ENCODE assay signal across 22 mouse cellular contexts in genomic region chr12:117235114-117235513, GRCm38 (mm10).
DNase-seq lines count a peak whose midpoint lies in the region; ATAC-seq lines count a peak whose summit lies in the region.
"Had no signal": no experiment of that assay in that cellular context is flagged by ENCODE, and none has a peak within 500 bp of the region (broad histone marks: within the 10 kb centered on the region; RNA-seq: fewer than 3 reads in every experiment).

No protein-coding gene starts in this region.

- peaks cover 9% of the 10 kb centered on the region; the same call in 1 of the 2 replicates for H3K4me1 ChIP-seq in hindbrain, embryonic 12.5 days
- no peaks in the 10 kb centered on the region for H3K4me1 ChIP-seq in hindbrain, embryonic 16.5 days (ENCODE audit: control insufficient read depth, insufficient read depth, low read depth, low read length)
- H3K4me1 ChIP-seq in neural tube, embryonic 11.5 days (ENCODE audit: control insufficient read depth, insufficient read depth, low read length) = no peaks in the 10 kb centered on the region
- no peaks in the 10 kb centered on the region for H3K4me1 ChIP-seq in neural tube, embryonic 15.5 days
- peaks cover 6% of the 10 kb centered on the region for H3K4me1 ChIP-seq in midbrain, embryonic 15.5 days
- H3K4me1 ChIP-seq: heart, embryonic 10.5 days; intestine, embryonic 15.5 days had no signal

- no peaks in the 10 kb centered on the region for H3K9me3 ChIP-seq in hindbrain, embryonic 12.5 days (replicated peaks)
- H3K9me3 ChIP-seq in hindbrain, embryonic 16.5 days (ENCODE audit: control insufficient read depth, low read length) = no peaks in the 10 kb centered on the region
- no peaks in the 10 kb centered on the region for H3K9me3 ChIP-seq in neural tube, embryonic 11.5 days (ENCODE audit: control insufficient read depth, low read length)
- H3K9me3 ChIP-seq in neural tube, embryonic 15.5 days (replicated peaks) = no peaks in the 10 kb centered on the region
- no peaks in the 10 kb centered on the region for H3K9me3 ChIP-seq in midbrain, embryonic 15.5 days
- H3K9me3 ChIP-seq: embryonic facial prominence, embryonic 10.5 days; forebrain, embryonic 15.5 days; heart, embryonic 10.5 days; intestine, embryonic 15.5 days had no signal

- DNase-seq in embryo, embryonic 10.5 days (ENCODE audit: low spot score) = peak; percentile 24
- no peak for DNase-seq in embryo, embryonic 11 days
- DNase-seq in neural tube, embryonic 11.5 days (ENCODE audit: low spot score) = no peak
- no peak for DNase-seq in thymus, postnatal 0 days (ENCODE audit: low spot score)
- DNase-seq: adrenal gland, postnatal 10 days; B cell, adult 2 months; cerebellum, adult 11-12 months; cerebellum, adult 9-10 months; cerebellum, postnatal 25 days; heart, adult 18-20 months; heart, postnatal 10 days; heart, postnatal 4 days had no signal

- no peak overlapping the region for H3K27ac ChIP-seq in hindbrain, embryonic 12.5 days
- H3K27ac ChIP-seq in hindbrain, embryonic 16.5 days (ENCODE audit: low read depth, low read length) = no peak overlapping the region
- H3K27ac ChIP-seq in neural tube, embryonic 11.5 days (ENCODE audit: low read depth, low read length) = no peak overlapping the region
- H3K27ac ChIP-seq in neural tube, embryonic 15.5 days (replicated peaks) = no peak overlapping the region
- peak overlapping the region; percentile 31 for H3K27ac ChIP-seq in midbrain, embryonic 15.5 days
- H3K27ac ChIP-seq: embryonic facial prominence, embryonic 10.5 days; forebrain, embryonic 15.5 days; heart, embryonic 10.5 days; intestine, embryonic 15.5 days had no signal

- no peak overlapping the region for H3K4me3 ChIP-seq in hindbrain, embryonic 12.5 days
- no peak overlapping the region for H3K4me3 ChIP-seq in hindbrain, embryonic 16.5 days (ENCODE audit: low read length)
- no peak overlapping the region for H3K4me3 ChIP-seq in neural tube, embryonic 11.5 days (ENCODE audit: low read depth, low read length)
- H3K4me3 ChIP-seq in neural tube, embryonic 15.5 days (replicated peaks) = no peak overlapping the region
- H3K4me3 ChIP-seq in midbrain, embryonic 15.5 days = no peak overlapping the region
- H3K4me3 ChIP-seq: embryonic facial prominence, embryonic 10.5 days; forebrain, embryonic 15.5 days; heart, embryonic 10.5 days; intestine, embryonic 15.5 days had no signal

- H3K27me3 ChIP-seq in hindbrain, embryonic 12.5 days = no peaks in the 10 kb centered on the region
- no peaks in the 10 kb centered on the region for H3K27me3 ChIP-seq in hindbrain, embryonic 16.5 days (replicated peaks; ENCODE audit: control insufficient read depth, insufficient read depth, low read length)
- H3K27me3 ChIP-seq in neural tube, embryonic 11.5 days (ENCODE audit: control insufficient read depth, insufficient read depth, low read length) = no peaks in the 10 kb centered on the region
- H3K27me3 ChIP-seq in neural tube, embryonic 15.5 days (replicated peaks) = no peaks in the 10 kb centered on the region
- no peaks in the 10 kb centered on the region for H3K27me3 ChIP-seq in midbrain, embryonic 15.5 days (replicated peaks)
- H3K27me3 ChIP-seq: forebrain, embryonic 15.5 days; intestine, embryonic 15.5 days had no signal

- H3K4me2 ChIP-seq in hindbrain, embryonic 12.5 days (replicated peaks) = no peak overlapping the region
- no peak overlapping the region for H3K4me2 ChIP-seq in hindbrain, embryonic 16.5 days (ENCODE audit: low read length)
- H3K4me2 ChIP-seq in neural tube, embryonic 11.5 days (ENCODE audit: low read depth) = no peak overlapping the region
- H3K4me2 ChIP-seq in neural tube, embryonic 15.5 days = no peak overlapping the region
- no peak overlapping the region for H3K4me2 ChIP-seq in midbrain, embryonic 15.5 days
- H3K4me2 ChIP-seq: forebrain, embryonic 15.5 days; intestine, embryonic 15.5 days had no signal

- peaks cover 53% of the 10 kb centered on the region for H3K36me3 ChIP-seq in hindbrain, embryonic 12.5 days
- peaks cover 3% of the 10 kb centered on the region; the same call in 1 of the 2 replicates for H3K36me3 ChIP-seq in hindbrain, embryonic 16.5 days (ENCODE audit: control insufficient read depth, insufficient read depth, low read length)
- H3K36me3 ChIP-seq in neural tube, embryonic 11.5 days (ENCODE audit: control insufficient read depth, insufficient read depth, low read length) = peaks cover 5% of the 10 kb centered on the region
- H3K36me3 ChIP-seq in neural tube, embryonic 15.5 days = peaks cover 6% of the 10 kb centered on the region; the same call in 1 of the 2 replicates
- peaks cover 34% of the 10 kb centered on the region; the same call in 1 of the 2 replicates for H3K36me3 ChIP-seq in midbrain, embryonic 15.5 days (replicated peaks)
- H3K36me3 ChIP-seq: heart, embryonic 10.5 days; intestine, embryonic 15.5 days had no signal

- ATAC-seq in hindbrain, embryonic 12.5 days (ENCODE audit: low FRiP score) = peak; percentile 55
- ATAC-seq in hindbrain, embryonic 16.5 days = no peak
- 0 out of 2 replicates have a peak, but pooled peaks have one; percentile 20 for ATAC-seq in neural tube, embryonic 11.5 days (ENCODE audit: insufficient read depth, low FRiP score, low TSS enrichment)
- ATAC-seq in neural tube, embryonic 15.5 days (ENCODE audit: low FRiP score) = no peak
- ATAC-seq in midbrain, embryonic 15.5 days (replicated peaks) = no peak
- ATAC-seq: CD4-positive, CD25-positive, alpha-beta regulatory T cell, adult 4 months; forebrain, embryonic 15.5 days; intestine, embryonic 15.5 days; Patski had no signal

- no peak overlapping the region for H3K9ac ChIP-seq in hindbrain, embryonic 12.5 days
- no peak overlapping the region for H3K9ac ChIP-seq in hindbrain, embryonic 16.5 days (ENCODE audit: low read depth, low read length)
- no peak overlapping the region for H3K9ac ChIP-seq in neural tube, embryonic 11.5 days (ENCODE audit: low read length)
- no peak overlapping the region for H3K9ac ChIP-seq in neural tube, embryonic 15.5 days (replicated peaks)
- H3K9ac ChIP-seq in midbrain, embryonic 15.5 days = no peak overlapping the region
- H3K9ac ChIP-seq: forebrain, embryonic 15.5 days; intestine, embryonic 15.5 days had no signal

Comparison
In these comparisons a context has a peak if more than half of its experiments do, and no peak if none do; other contexts are left out.
1. ATAC-seq: peak in hindbrain, embryonic 12.5 days (single experiment) and neural tube, embryonic 11.5 days (single experiment); none in hindbrain, embryonic 16.5 days (single experiment), neural tube, embryonic 15.5 days (single experiment) and midbrain, embryonic 15.5 days (single experiment).